Mouse (Mus musculus) kidney, adult 2 months (tissue): Measurements from ENCODE around the gene Pidd1.

Experiments used
- CTCF ChIP-seq: fragments of 200-500 bp; conservative IDR thresholded peaks from 2 replicates; pipeline ENCODE4 v1.5.1; 2011; ENCODE audit warnings: low read depth, mild to moderate bottlenecking, control low read depth, low read length, moderate library complexity, mixed read lengths; ENCODE audit not compliant: insufficient read depth, insufficient read length
- POLR2A ChIP-seq: fragments of 200-500 bp; IDR thresholded peaks from one replicate; pipeline ENCODE4 v1.6.1; 2011; ENCODE audit warnings: low read depth, low read length, control low read depth

DNA sequence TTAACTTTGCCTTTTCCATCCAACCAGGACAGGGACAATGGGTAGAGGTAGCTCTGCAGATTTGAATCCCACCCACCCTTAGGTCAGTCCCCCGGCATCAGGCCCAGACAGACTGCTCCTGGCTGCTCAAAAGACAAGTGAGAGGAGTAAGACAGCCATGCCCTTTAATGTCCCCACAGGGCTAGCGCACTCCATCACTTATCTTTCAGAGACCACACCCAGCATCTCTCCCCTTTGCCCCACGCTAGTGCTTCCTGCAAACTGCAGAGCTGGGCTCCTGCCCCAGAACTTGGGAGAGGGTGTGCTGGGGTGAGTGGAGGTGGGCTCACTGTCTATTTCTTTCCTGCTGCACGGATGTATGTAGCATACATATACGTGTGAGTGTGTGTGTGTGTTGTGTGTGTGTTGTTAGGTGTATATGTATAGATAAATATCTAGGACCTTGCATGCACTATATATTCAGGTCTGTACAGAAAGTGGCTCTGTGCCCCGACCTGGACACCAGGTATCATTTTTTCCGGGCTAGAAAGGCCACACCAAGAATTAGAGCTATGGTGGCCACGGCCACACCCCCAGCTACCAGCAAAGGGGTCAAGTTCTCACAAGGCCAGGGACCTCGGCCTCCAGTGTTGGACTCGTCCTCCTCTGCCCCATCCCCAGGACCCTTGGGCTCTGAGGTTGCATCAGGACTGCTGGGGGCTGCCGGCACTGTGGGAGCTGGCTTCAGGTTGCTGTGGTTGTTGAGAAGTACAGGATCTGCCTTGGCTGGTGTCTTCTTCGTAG is 16.7 kb downstream of the Pidd1 start:
- TF ChIP-seq POLR2A: no peak
- TF ChIP-seq CTCF: no peak
